Mouse (Mus musculus): Measurements from ENCODE around the gene Cd5.

Gene Cd5

GRCm38 (mm10) chr19:10757526-10757925, 18.7 kb upstream of the Cd5 start:
- no peak for DNase-seq

DNA sequence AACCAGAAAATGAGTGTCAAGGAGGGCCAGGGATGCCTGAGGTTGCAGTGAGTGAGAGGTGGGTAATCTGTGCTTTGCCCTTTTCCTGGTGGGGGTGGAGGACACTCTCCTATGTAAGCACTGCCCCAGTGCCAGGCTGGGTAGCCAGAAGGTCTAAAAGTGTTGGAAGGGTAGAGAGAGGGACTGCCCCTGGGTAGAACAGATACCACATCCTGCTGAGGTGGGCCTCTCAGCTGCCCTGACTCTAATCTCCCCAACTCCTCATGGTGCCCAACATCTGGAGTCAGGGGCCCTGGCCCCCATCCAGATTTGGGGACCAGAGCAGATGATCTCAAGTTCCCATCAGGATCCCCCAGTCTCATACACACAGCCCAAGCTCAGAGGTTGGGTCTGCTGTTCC, 18.3 kb upstream of the Cd5 start:
- no peak for DNase-seq

DNA sequence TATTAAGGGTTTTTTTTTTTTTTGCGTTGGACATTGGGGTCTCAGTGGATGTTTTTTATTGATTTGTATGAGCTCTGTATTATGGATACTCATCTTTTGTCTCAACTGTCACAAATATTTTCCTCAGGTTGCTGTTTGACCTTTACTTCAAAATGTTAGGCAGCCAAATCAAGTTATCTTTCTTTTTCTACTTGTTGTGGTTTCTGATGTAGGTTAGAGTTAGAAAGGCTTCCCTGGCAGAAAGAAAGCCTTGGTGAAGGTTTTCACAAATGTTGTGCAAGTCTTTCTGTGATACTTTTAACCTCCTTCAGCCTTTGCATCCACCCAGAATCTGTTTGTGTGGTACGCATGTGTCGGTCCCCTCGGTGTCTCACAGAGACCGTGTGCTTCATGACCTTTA, 13.8 kb upstream of the Cd5 start:
- DNase-seq, result no peak

DNA sequence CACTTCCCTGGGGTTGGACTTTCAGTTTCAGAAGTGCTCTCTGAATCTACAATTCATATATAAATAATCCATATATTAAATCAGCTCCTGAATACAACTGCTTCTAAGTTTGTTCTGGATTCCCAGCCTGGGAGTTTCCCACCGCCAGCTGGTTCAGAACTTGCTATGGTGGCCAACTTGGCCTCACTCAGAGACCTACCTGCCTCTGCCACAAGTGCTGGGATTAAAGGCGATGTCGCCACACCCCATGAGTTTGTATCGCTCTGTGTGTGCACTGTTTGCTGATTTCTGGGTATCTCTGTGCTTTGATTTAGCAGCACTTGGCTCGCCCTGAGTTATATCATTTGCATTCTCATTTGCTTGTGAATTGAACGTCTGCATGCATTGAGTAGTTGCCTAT, 13.3 kb upstream of the Cd5 start:
- DNase-seq, result no peak

DNA sequence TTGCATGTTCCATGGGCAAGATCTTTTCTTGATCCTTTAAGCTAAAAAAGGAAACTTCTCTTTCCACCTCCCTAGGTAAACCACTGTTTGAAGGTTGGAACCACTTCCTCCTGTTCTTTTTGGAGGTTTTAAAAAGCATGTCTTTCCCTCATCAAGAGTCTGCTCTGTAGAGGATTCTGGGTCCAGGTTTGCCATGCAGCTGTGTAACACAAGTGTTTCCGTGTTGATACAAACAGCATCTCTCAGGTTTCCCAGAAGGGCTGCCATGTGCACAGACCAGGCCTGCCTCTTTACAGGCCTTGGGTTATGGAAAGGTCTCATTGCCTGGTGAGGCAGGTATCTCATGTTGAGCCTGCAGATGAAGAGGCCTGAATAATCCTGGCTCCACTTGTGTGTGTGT, 12.8 kb upstream of the Cd5 start:
- DNase-seq, result no peak

GRCm38 (mm10) chr19:10750161-10750560, 11.4 kb upstream of the Cd5 start:
- DNase-seq, result no peak

- DNase-seq, result no peak
Observed at GRCm38 (mm10) chr19:10749295-10749694, 10.5 kb upstream of the Cd5 start.

DNA sequence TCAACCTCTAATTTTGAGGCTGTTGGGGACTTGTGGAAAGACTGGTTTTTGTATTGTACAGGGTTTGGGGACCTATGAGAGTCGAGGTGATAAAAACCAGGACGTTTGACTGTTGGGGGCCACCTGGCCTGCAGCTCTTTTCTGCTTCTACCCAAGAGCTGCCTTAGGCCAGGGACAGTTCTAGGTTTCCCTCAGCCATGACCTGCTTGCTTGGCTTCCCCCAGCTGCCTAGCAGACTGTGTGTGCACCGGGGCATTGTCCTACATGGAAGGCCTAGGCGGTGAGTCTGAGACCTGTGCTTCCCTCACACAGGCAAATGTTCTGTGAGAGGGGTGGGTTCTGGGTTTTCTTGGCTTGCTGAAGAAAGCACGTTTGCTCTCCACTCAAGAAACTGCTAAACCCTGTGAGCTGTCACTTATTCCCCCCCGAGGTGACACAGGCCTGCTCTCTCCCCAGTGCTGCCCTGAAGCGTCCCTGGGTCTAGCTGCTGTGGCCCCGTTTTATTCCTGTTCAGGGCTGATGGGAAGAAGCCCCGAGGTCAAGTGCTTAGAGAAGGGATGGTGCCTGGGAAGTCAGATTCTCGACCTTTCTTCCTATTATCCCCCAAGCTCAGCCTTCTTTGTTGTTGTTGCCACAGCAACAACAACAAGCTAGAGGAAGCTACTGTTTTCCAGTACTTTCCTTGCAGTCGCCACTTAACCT, 9.8 kb upstream of the Cd5 start:
- DNase-seq, result no peak

- no peak for DNase-seq
Observed at GRCm38 (mm10) chr19:10747718-10748117, 8.9 kb upstream of the Cd5 start.

GRCm38 (mm10) chr19:10747182-10747581, 8.4 kb upstream of the Cd5 start:
- DNase-seq, result no peak

DNA sequence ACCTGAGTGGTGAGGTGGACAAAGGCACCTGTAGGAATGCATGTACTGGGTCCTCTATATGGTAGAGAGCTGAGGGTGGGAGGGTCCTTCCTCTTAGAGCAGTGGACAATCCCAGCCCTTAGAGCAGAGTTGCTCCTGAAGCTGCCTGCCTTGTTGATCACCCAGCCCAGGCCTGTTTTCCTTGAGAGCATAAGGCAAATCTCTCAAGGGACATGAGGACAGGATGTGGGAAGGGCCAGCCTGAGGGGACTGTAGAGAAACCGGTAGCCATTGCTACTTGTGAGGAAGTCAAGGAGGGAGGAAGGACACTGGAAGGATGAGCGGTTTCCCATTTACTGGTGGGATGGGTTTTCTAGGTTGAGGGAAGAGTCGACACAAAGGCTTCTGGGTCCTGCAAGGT, 3.8 kb upstream of the Cd5 start:
- no peak for DNase-seq

DNA sequence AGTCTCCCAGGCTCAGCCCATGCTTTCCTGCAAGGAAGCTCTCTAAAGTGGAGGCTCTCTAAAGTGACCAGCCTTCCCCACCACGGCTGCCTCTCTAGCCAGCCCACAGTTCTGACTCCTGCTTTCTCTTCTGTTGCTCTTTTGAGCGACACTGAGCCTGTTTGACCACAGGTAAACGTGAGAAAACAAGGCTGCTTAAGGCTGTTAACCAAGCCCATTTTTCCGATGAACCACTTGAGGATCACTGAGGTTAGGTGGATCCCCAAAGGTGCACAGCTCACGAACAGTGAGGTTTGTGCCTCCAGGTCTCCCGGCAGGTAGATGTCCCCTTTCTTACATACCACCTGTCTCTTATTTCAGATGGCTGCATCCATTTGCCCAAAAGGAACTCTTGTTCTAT, 3.3 kb upstream of the Cd5 start:
- DNase-seq, result no peak

DNA sequence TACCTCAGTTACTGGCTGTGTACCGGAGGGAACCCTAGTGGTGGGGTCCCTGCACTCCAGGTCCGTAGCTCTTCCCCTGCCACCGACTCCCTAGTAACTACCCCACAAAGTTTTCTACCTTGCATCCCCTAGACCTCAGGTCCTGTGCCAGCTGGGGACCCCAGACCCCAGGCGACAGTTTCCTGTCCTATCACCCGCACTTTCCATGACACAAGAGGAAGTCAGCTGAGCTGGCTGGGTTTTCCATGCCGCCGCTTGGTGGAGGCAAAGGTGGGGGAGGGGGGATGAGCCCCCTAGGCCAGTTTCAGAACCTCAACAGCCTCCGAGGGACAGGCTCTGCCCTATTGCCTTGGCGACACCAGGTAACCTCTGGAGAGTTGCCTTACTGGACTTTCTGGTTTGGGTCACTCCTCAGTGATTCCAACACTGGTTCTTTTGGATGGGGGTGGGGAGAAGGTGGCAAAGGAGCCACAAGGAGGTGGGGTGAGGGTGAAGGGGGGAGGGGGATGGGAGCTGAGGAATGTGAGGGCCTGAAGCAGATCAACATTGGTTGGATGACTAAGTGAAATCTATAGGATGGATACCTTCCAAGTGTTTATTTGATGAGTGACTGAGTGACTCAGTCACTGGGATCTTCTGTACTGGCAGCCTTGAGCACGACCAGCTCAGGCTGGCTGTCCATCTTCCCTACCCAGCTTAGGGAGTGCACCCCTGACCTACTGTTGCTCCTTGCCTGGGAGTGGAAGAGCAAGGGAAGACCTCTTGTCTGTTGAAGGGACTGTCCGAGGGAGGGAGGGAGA, 2.0 kb upstream of the Cd5 start:
- peak; percentile 55 for DNase-seq

DNA sequence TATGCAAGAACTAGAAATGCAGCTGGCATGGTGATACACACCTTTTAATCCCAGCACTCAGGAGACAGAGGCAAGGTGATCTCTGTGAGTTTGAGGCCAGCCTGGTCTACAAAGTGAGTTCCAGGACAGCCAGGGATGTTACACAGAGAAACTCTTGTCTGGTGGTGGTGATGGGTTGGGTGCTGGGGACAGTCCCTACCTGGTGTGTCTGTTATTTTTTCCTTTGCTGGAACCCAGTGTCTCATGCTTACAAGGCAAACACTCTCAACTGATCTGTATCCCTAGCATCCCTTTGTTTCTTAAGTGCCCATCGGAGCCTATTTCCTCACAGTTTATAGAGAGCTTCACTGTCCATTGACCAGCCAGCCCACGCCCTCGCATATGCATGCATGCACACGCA, 1.1 kb upstream of the Cd5 start:
- no peak for DNase-seq

DNA sequence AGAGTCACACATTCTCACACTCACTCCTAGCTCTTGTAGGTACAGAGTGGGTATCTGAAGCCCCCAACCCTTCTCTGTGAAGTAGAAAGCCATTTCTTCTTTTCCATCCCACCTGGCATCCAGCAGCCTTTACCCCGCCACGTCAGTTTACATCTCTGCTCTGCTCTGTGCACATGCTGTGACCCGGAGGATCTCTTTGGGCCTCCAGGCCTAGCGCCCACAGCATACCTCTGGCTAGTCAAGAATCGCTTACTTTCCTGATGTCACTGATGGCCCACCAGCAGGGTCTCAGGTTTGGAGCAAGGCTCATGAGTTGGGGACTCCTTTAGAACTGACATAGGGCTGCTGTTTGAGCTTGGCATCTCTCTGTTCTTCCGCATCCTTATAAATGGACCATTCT, 764 bp downstream of the Cd5 start:
- DNase-seq, result no peak

GRCm38 (mm10) chr19:10735861-10736260, 2.9 kb downstream of the Cd5 start:
- DNase-seq, result no peak

GRCm38 (mm10) chr19:10735061-10735460, 3.7 kb downstream of the Cd5 start:
- no peak for DNase-seq

- no peak for DNase-seq
Observed at GRCm38 (mm10) chr19:10734554-10734953, 4.2 kb downstream of the Cd5 start.

DNA sequence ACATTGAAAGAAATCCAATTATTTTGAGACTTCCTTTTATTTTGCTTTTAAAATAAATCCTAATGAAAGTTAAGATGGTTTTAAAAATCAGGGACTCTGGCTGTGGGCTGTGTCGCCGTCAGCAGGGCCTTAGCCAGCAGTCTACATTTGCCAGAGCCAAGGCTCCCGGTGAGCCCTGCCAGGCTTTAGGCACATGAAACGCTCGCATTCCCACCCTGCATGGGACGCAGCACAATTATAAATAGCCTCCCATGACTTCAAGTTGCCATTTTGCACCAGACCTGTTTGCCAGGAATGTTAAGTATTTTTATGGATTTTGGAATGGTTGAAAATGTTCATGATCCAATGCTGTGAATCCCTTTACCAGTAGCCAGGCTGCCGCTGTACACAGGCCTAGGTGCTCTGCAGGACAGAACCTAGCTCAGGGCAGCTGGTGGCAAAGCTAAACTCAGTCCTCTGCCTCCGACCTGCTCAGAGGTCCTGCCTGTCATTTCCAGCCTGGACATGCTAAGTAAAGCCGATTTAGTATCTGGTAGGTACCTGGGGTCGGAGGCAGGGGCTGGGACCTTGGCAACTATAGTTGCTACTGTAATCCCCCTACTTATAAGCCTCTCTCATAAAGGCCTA, 5.2 kb downstream of the Cd5 start:
- no peak for DNase-seq

GRCm38 (mm10) chr19:10732741-10733140, 6.1 kb downstream of the Cd5 start:
- DNase-seq, result no peak

DNA sequence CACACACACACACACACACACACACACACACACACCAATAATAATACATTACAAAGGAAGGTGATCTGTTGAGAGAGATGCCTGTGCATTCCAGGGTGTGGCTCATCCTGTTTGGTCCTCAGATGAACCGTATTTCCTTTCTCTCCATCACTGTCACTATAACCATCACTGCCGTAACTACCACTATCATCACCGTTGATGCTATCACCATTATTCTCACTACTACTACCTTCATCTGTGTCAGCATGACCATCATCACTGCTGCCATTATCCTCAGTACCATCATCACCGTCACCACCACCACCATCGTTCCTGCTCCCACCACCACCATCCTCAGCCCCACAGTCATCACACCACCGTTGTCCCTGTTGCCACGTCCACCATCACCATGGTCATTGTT, 6.8 kb downstream of the Cd5 start:
- DNase-seq, result no peak

- DNase-seq, result no peak
Observed at GRCm38 (mm10) chr19:10730469-10730868, 8.3 kb downstream of the Cd5 start.

DNA sequence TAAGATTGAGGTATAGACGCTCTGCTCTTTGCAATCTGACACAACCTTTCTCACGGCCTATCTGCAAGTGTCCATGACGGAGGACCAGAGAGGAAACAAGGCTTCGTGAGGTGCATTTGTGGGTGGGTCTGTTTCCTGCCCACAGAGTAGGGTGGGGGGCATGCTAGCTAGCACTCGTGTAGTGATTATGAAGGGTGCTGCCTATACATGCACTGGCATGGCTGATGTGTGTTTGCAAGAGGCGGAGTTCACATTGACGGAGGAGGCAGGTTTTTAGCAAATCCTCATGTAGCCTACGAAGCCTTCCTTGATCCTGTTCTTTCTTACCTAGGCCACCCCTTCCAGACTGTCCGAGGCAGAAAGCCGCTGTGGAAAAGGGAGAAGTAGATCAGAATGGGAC, 8.9 kb downstream of the Cd5 start:
- DNase-seq, result no peak

DNA sequence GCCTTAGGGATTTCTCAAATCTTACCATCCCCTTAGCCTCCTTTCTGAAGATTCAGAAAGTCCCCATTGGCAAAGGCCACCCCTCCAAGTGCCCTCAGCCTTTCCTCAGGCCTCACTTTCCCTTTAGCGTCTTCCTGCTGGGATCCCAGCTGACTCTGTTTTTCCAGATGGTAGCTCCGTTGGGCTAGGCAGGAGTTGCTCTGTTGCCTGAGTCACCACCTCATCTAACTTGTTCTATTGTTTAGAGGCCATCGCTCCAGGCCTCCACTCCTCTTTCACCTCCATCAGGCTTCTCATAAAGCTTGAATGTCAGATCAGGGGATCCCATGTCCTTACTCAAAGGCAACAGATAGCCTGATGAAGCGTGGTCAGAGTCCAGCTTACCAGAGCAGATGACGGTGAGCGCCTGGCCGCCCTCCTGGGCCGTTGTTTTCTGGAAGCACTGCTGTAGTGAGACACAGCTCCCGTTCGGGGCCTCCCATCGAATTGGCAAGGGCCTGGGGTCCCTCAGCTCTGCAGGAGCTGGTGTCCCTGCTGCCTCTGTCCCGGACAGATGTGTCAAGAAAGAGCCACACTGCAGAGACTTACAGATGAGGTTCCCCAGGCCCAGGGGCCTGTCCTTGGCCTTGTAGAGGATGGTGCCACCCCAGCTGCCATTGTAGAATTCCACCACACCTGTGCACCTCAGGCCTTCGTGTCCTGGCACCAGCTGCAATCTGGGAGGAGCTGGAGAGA, 14.0 kb downstream of the Cd5 start:
- no peak for DNase-seq

Data from kidney, adult 9 months (tissue).